In genomic region chr7:34346505-34346904, GRCm38 (mm10) we compare ENCODE assay signal across 24 mouse cellular contexts. TPM values are rescaled to one million over a fixed set of nuclear protein-coding genes. Genes with fewer than 3 reads are reported as not detected.
DNase-seq lines count a peak whose midpoint lies in the region; ATAC-seq and TF ChIP-seq lines count a peak whose summit lies in the region.
"Had no signal": no experiment of that assay in that cellular context is flagged by ENCODE, and none has a peak within 500 bp of the region (broad histone marks: within the 10 kb centered on the region; RNA-seq: fewer than 3 reads in every experiment).

No protein-coding gene starts in this region.

- H3K36me3 ChIP-seq in heart, adult 2 months (ENCODE audit: control insufficient read depth, insufficient read depth, low read length), result peaks cover 8% of the 10 kb centered on the region
- H3K36me3 ChIP-seq in hindbrain, embryonic 10.5 days, result peaks cover 100% of the 10 kb centered on the region

- no peaks in the 10 kb centered on the region; the same call in 1 of the 2 replicates for H3K4me1 ChIP-seq in heart, adult 2 months (ENCODE audit: control insufficient read depth, insufficient read depth, low read length)
- no peaks in the 10 kb centered on the region for H3K4me1 ChIP-seq in hindbrain, embryonic 10.5 days (replicated peaks)
- H3K4me1 ChIP-seq: embryonic facial prominence, embryonic 13.5 days; embryonic facial prominence, embryonic 15.5 days; forebrain, embryonic 10.5 days; forebrain, embryonic 12.5 days had no signal

- H3K9me3 ChIP-seq in hindbrain, embryonic 10.5 days, result no peaks in the 10 kb centered on the region
- H3K9me3 ChIP-seq: embryonic facial prominence, embryonic 13.5 days; embryonic facial prominence, embryonic 15.5 days; forebrain, embryonic 10.5 days; forebrain, embryonic 12.5 days had no signal

- H3K27me3 ChIP-seq in heart, adult 2 months (ENCODE audit: control insufficient read depth, insufficient read depth, low read length), result no peaks in the 10 kb centered on the region
- H3K27me3 ChIP-seq in hindbrain, embryonic 10.5 days (ENCODE audit: insufficient read depth, poor library complexity, severe bottlenecking), result no peaks in the 10 kb centered on the region
- H3K27me3 ChIP-seq: embryonic facial prominence, embryonic 13.5 days; embryonic facial prominence, embryonic 15.5 days; forebrain, embryonic 12.5 days; Patski had no signal

- H3K27ac ChIP-seq in heart, adult 2 months, result no peak overlapping the region
- H3K27ac ChIP-seq in hindbrain, embryonic 10.5 days, result no peak overlapping the region
- H3K27ac ChIP-seq: embryonic facial prominence, embryonic 13.5 days; embryonic facial prominence, embryonic 15.5 days; forebrain, embryonic 10.5 days; forebrain, embryonic 12.5 days had no signal

- WGBS in heart, adult 2 months, result 91% methylated on average over 4 of the region's 4 CpGs
- 96% methylated on average over 4 of the region's 4 CpGs for WGBS in hindbrain, embryonic 10.5 days

- no peak overlapping the region for H3K9ac ChIP-seq in heart, adult 2 months (ENCODE audit: low read depth, low read length)
- H3K9ac ChIP-seq: embryonic facial prominence, embryonic 13.5 days; embryonic facial prominence, embryonic 15.5 days; forebrain, embryonic 12.5 days had no signal

- ATAC-seq in common myeloid progenitor, adult 5-6 weeks (replicated peaks; ENCODE audit: low read depth, poor library complexity, severe bottlenecking), result peak; percentile 52
- ATAC-seq: activated CD4-positive, CD25-positive, alpha-beta regulatory T cell, adult 4 months; forebrain, embryonic 14.5 days; forebrain, embryonic 16.5 days; Patski had no signal

- H3K79me2 ChIP-seq in heart, adult 2 months (replicated peaks; ENCODE audit: control insufficient read depth, insufficient read depth, low read length), result no peaks in the 10 kb centered on the region

- TF ChIP-seq EP300 in heart, adult 2 months (IDR thresholded peaks at IDR 0.05; ENCODE audit: insufficient read depth, low read depth, low read length), result no peak

- no peak overlapping the region for H3K4me3 ChIP-seq in heart, adult 2 months
- H3K4me3 ChIP-seq in hindbrain, embryonic 10.5 days, result no peak overlapping the region
- H3K4me3 ChIP-seq: embryonic facial prominence, embryonic 13.5 days; embryonic facial prominence, embryonic 15.5 days; erythroblast, embryonic 14.5 days; forebrain, embryonic 10.5 days; forebrain, embryonic 12.5 days had no signal

- DNase-seq in heart, adult 11 months, result peak; percentile 35
- no peak for DNase-seq in heart, adult 2 months
- peak; percentile 70 for DNase-seq in 416B (ENCODE audit: low read depth)
- no peak for DNase-seq in ovary, adult 18-20 months (ENCODE audit: low spot score)
- DNase-seq in hindbrain, embryonic 10.5 days (ENCODE audit: low spot score), result no peak
- DNase-seq: adrenal gland, adult 8-10 months; adrenal gland, postnatal 14 days; adrenal gland, postnatal 36 days; cerebellum, adult 11-12 months; cerebellum, adult 2 months; cerebellum, adult 9-10 months; cerebellum, postnatal 10 days; cerebellum, postnatal 25 days; embryo, embryonic 11 days had no signal

- no peak for TF ChIP-seq POLR2A in heart, adult 2 months (IDR thresholded peaks at IDR 0.05; ENCODE audit: insufficient read depth, low read depth, low read length)

- intact Hi-C loops in heart, adult 2 months (cut with DNase I), result no loop called here

- TF ChIP-seq CTCF in heart, adult 2 months (IDR thresholded peaks at IDR 0.05), result no peak

RNA-seq across cellular contexts. Expression of gene 4931406P16Rik, which starts 33.2 kb away (rescaled TPM):
- total RNA-seq in heart, adult 2 months (2021), result 10 to 100 TPM; 40.7 to 44.1 TPM
- polyA plus RNA-seq in heart, adult 2 months (2012; rRNA removed), result 24.9 and 32.5 TPM in 2 replicates
- total RNA-seq in common myeloid progenitor, adult 5-6 weeks (2017), result 14.6 and 23.7 TPM in 2 replicates
- polyA plus RNA-seq in hindbrain, embryonic 10.5 days (2016; fragmentation: Nextera tagmentation; extraction: Ambion mirVana), result 25.2 and 26.8 TPM in 2 replicates

RNA-seq across cellular contexts. Expression of gene Lsm14a, which starts 46.6 kb away (rescaled TPM):
- total RNA-seq in heart, adult 2 months (2021), result 10 to 100 TPM; 86.9 to 88.3 TPM
- polyA plus RNA-seq in heart, adult 2 months (2012; rRNA removed), result 42.9 and 68.7 TPM in 2 replicates
- 64.2 and 105 TPM in 2 replicates for total RNA-seq in common myeloid progenitor, adult 5-6 weeks (2017)
- polyA plus RNA-seq in hindbrain, embryonic 10.5 days (2016; fragmentation: Nextera tagmentation; extraction: Ambion mirVana), result 84.5 and 104 TPM in 2 replicates

Comparison
In these comparisons a context has a peak if more than half of its experiments do, and no peak if none do; other contexts are left out.
1. DNase-seq: peak in heart, adult 11 months (single experiment) and 416B (single experiment); none in heart, adult 2 months (0 of 2), ovary, adult 18-20 months (single experiment) and hindbrain, embryonic 10.5 days (single experiment).